Mouse (Mus musculus): ENCODE data around the gene Pdlim1. TPM values are rescaled to one million over a fixed set of nuclear protein-coding genes. Genes with fewer than 3 reads are reported as not detected.

The Pdlim1 gene
- total RNA-seq, 2 experiments from 2014 or later: 131 to 142 TPM

GRCm38 (mm10) chr19:40293791-40294190 lies 22.1 kb upstream of the Pdlim1 start:
- intact Hi-C loops (cut with DNase I; ENCODE audit: low total_unique reads): no loop called here
- DNase-seq: no peak

GRCm38 (mm10) chr19:40290099-40290724 lies 18.6 kb upstream of the Pdlim1 start:
- no peak for DNase-seq
- intact Hi-C loops (cut with DNase I; ENCODE audit: low total_unique reads): no loop called here

GRCm38 (mm10) chr19:40288415-40288814 lies 16.8 kb upstream of the Pdlim1 start:
- no peak for DNase-seq
- intact Hi-C loops (cut with DNase I; ENCODE audit: low total_unique reads): no loop called here

- intact Hi-C loops (cut with DNase I; ENCODE audit: low total_unique reads): no loop called here
- DNase-seq: no peak
Observed at GRCm38 (mm10) chr19:40284704-40285103, 13.1 kb upstream of the Pdlim1 start.

GRCm38 (mm10) chr19:40283415-40283814 lies 11.8 kb upstream of the Pdlim1 start:
- DNase-seq: no peak
- intact Hi-C loops (cut with DNase I; ENCODE audit: low total_unique reads): no loop called here

GRCm38 (mm10) chr19:40278372-40279023 lies 6.9 kb upstream of the Pdlim1 start:
- intact Hi-C loops (cut with DNase I; ENCODE audit: low total_unique reads): no loop called here

GRCm38 (mm10) chr19:40277494-40277893 lies 5.9 kb upstream of the Pdlim1 start:
- intact Hi-C loops (cut with DNase I; ENCODE audit: low total_unique reads): no loop called here
- DNase-seq: no peak

More at GRCm38 (mm10) chr19:40278372-40279023, 6.9 kb upstream of the Pdlim1 start:
- no peak for DNase-seq

- no peak for DNase-seq
- intact Hi-C loops (cut with DNase I; ENCODE audit: low total_unique reads): no loop called here
Observed at GRCm38 (mm10) chr19:40275401-40276188, 4.0 kb upstream of the Pdlim1 start.

GRCm38 (mm10) chr19:40272674-40273073 lies 1.0 kb upstream of the Pdlim1 start:
- intact Hi-C loops (cut with DNase I; ENCODE audit: low total_unique reads): no loop called here
- no peak for DNase-seq

- peak; percentile 43 for DNase-seq
- intact Hi-C loops (cut with DNase I; ENCODE audit: low total_unique reads): no loop called here
Observed at GRCm38 (mm10) chr19:40270351-40271307, 1.0 kb downstream of the Pdlim1 start.

GRCm38 (mm10) chr19:40269526-40269925 lies 2.1 kb downstream of the Pdlim1 start:
- intact Hi-C loops (cut with DNase I; ENCODE audit: low total_unique reads): no loop called here
- no peak for DNase-seq

GRCm38 (mm10) chr19:40268493-40268892 lies 3.1 kb downstream of the Pdlim1 start:
- intact Hi-C loops (cut with DNase I; ENCODE audit: low total_unique reads): no loop called here
- no peak for DNase-seq

- DNase-seq: no peak
- intact Hi-C loops (cut with DNase I; ENCODE audit: low total_unique reads): no loop called here
Observed at GRCm38 (mm10) chr19:40267380-40267779, 4.3 kb downstream of the Pdlim1 start.

- DNase-seq: no peak
- intact Hi-C loops (cut with DNase I; ENCODE audit: low total_unique reads): no loop called here
Observed at GRCm38 (mm10) chr19:40259485-40259884, 12.2 kb downstream of the Pdlim1 start.

- no peak for DNase-seq
- intact Hi-C loops (cut with DNase I; ENCODE audit: low total_unique reads): no loop called here
Observed at GRCm38 (mm10) chr19:40257396-40257795, 14.2 kb downstream of the Pdlim1 start.

GRCm38 (mm10) chr19:40256376-40257050 lies 15.1 kb downstream of the Pdlim1 start:
- DNase-seq: no peak
- intact Hi-C loops (cut with DNase I; ENCODE audit: low total_unique reads): no loop called here

- intact Hi-C loops (cut with DNase I; ENCODE audit: low total_unique reads): no loop called here
Observed at GRCm38 (mm10) chr19:40255561-40255960, 16.1 kb downstream of the Pdlim1 start.

GRCm38 (mm10) chr19:40254741-40255140 lies 16.9 kb downstream of the Pdlim1 start:
- no peak for DNase-seq
- intact Hi-C loops (cut with DNase I; ENCODE audit: low total_unique reads): no loop called here

More at GRCm38 (mm10) chr19:40255561-40255960, 16.1 kb downstream of the Pdlim1 start:
- no peak for DNase-seq

GRCm38 (mm10) chr19:40253768-40254167 lies 17.9 kb downstream of the Pdlim1 start:
- intact Hi-C loops (cut with DNase I; ENCODE audit: low total_unique reads): no loop called here
- DNase-seq: no peak

Data from gastrocnemius, postnatal 14 days (tissue).